Mouse (Mus musculus) stomach, embryonic 14.5 days (tissue): Measurements from ENCODE around the gene Tsc2. TPM values are rescaled to one million over a fixed set of nuclear protein-coding genes. Genes with fewer than 3 reads are reported as not detected.

Experiments used
- ATAC-seq: fragments of 200-750 bp; cut with Nextera tagmentation; 2 replicates; pipeline ENCODE4 v1.8.0; 2017; ENCODE audit warnings: low read depth, moderate TSS enrichment; ENCODE audit not compliant: insufficient number of reproducible peaks, insufficient read depth, low FRiP score
- H3K27ac ChIP-seq: fragments of 300-500 bp; sonication (generic); 2 replicates; pipeline ENCODE4 v1.5.1; 2014; ENCODE audit warnings: mild to moderate bottlenecking, low read length, moderate library complexity, mixed read lengths
- H3K27me3 ChIP-seq: fragments of 300-500 bp; sonication (generic); 2 replicates; pipeline ENCODE4 v1.6.1; 2014; ENCODE audit warnings: low read length, control low read depth, mixed read lengths; ENCODE audit not compliant: control insufficient read depth, insufficient read depth
- H3K36me3 ChIP-seq: fragments of 300-500 bp; sonication (generic); 2 replicates; pipeline ENCODE4 v1.6.1; 2014; ENCODE audit warnings: mild to moderate bottlenecking, control low read depth, low read length, moderate library complexity, mixed read lengths; ENCODE audit not compliant: control insufficient read depth, insufficient read depth
- H3K4me1 ChIP-seq: fragments of 300-500 bp; sonication (generic); 2 replicates; pipeline ENCODE4 v1.6.1; 2014; ENCODE audit warnings: low read length, control low read depth, mixed read lengths; ENCODE audit not compliant: control insufficient read depth, insufficient read depth
- H3K4me2 ChIP-seq: fragments of 300-500 bp; sonication (generic); replicated peaks from 2 replicates; pipeline ENCODE4 v1.6.1; 2014; ENCODE audit warnings: low read depth, low read length, control low read depth
- H3K4me3 ChIP-seq: fragments of 300-500 bp; sonication (generic); 2 replicates; pipeline ENCODE4 v1.5.1; 2014; ENCODE audit warnings: low read depth, low read length, control low read depth
- H3K9ac ChIP-seq: fragments of 300-500 bp; sonication (generic); replicated peaks from 2 replicates; pipeline ENCODE4 v1.6.1; 2014; ENCODE audit warnings: low read depth, mild to moderate bottlenecking, control low read depth, low read length, moderate library complexity, mixed read lengths
- H3K9me3 ChIP-seq: fragments of 300-500 bp; sonication (generic); 2 replicates; pipeline ENCODE4 v1.6.1; 2016; ENCODE audit warnings: low read depth, low read length, control low read depth; ENCODE audit not compliant: control insufficient read depth
- WGBS: fragments of 180-500 bp; shearing (Covaris S2); extraction: QIAGEN DNeasy Blood & Tissue Kit; methylation state at CpG from one replicate; pipeline ENCODE4 v1.1.7; 2014; 5-methylcytosine and 5-hydroxymethylcytosine counted together
- polyA plus RNA-seq: library from polyadenylated mRNA; unstranded; fragments of >200 nt; fragmentation: Nextera tagmentation; extraction: Ambion mirVana; gene quantifications from 2 replicates; pipeline ENCODE4 v1.2.1, GENCODE M21; 2014

Gene Tsc2
- polyA plus RNA-seq, 1 experiment from 2014 or later = 57.7 TPM

- Histone ChIP-seq H3K4me2 (no peak overlapping the region), H3K4me1 (no peaks in the 10 kb centered on the region), H3K27me3 (no peaks in the 10 kb centered on the region), H3K9me3 (no peaks in the 10 kb centered on the region), H3K27ac (no peak overlapping the region), H3K36me3 (peaks cover 78% of the 10 kb centered on the region), H3K9ac (no peak overlapping the region), H3K4me3 (no peak overlapping the region)
- no peak for ATAC-seq
- WGBS = 84% methylated on average over 14 of the region's 14 CpGs
Observed at GRCm38 (mm10) chr17:24617561-24618194, 14.8 kb downstream of the Tsc2 start.

DNA sequence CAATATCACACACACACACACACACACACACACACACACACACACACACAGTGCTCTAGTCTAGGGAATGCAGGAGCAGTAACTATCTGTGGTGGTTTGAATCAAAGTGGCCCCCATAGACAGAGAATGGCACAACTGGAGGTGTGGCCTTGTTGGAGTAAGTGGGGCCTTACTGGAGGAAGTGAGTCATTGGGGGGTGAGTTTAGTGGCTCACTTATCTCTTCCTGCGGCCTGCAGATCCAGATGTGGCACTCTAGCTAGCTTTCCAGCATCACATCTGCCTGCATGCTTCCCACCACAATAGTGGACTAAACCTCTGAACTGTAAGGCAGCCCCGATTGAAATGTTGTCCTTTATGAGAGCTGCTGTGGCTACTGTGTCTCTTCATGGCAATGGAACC, 21.7 kb downstream of the Tsc2 start:
- no peaks in the 10 kb centered on the region for H3K27me3 ChIP-seq
- no peaks in the 10 kb centered on the region for H3K9me3 ChIP-seq
- H3K36me3 ChIP-seq = peaks cover 54% of the 10 kb centered on the region
- H3K27ac ChIP-seq = no peak overlapping the region
- no peak for ATAC-seq
- no peak overlapping the region for H3K9ac ChIP-seq
- H3K4me2 ChIP-seq = no peak overlapping the region
- no peak overlapping the region for H3K4me3 ChIP-seq
- 77% methylated on average over 2 of the region's 2 CpGs for WGBS
- no peaks in the 10 kb centered on the region for H3K4me1 ChIP-seq

DNA sequence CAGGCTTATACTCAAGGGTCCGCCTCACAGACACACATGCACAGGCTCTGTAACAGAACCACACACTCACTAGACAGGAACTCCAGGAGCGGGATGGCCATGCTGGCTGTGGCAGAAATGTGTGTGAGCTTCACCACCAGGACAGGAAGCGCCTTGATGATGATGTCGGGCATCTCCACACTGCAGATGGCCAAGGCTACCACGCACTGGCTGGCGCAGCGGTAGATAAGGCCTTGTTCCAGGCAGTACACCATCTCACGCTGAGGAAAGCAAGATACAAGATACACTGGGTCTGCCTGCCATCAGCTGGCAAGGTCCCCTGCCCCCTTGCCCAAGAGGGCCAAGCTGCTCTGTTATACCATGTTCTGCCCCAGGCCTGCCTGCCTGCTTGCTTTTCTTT, 23.6 kb downstream of the Tsc2 start:
- WGBS = 89% methylated on average over 8 of the region's 8 CpGs
- Histone ChIP-seq H3K4me2 (no peak overlapping the region), H3K9me3 (no peaks in the 10 kb centered on the region), H3K36me3 (peaks cover 44% of the 10 kb centered on the region), H3K9ac (no peak overlapping the region), H3K27ac (no peak overlapping the region), H3K4me3 (no peak overlapping the region), H3K27me3 (no peaks in the 10 kb centered on the region), H3K4me1 (no peaks in the 10 kb centered on the region)
- no peak for ATAC-seq

GRCm38 (mm10) chr17:24608370-24608769, 24.1 kb downstream of the Tsc2 start:
- no peaks in the 10 kb centered on the region for H3K4me1 ChIP-seq
- H3K9ac ChIP-seq = no peak overlapping the region
- H3K27me3 ChIP-seq = no peaks in the 10 kb centered on the region
- ATAC-seq = no peak
- H3K9me3 ChIP-seq = no peaks in the 10 kb centered on the region
- WGBS = 86% methylated on average over 4 of the region's 4 CpGs
- peaks cover 39% of the 10 kb centered on the region for H3K36me3 ChIP-seq
- H3K27ac ChIP-seq = no peak overlapping the region
- H3K4me3 ChIP-seq = no peak overlapping the region
- no peak overlapping the region for H3K4me2 ChIP-seq

DNA sequence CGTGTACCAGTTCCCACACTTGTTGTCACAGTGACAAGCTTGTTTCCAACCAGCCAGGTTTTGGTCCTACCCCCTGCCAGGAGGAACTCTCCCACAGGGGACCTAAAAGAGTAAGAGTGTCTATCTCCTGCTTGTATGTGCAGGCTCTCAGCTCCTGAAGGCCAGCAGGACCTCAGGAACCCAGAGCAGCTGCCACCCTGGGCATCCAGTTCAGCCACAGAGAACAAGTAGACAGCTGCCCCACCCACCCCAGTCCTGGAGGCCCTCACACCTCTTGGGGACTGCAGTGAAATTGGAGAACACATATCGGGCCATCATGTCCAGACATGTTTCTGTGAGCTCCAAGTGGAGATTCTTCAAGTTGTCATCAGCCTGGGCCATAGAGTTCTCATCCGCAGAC, 27.9 kb downstream of the Tsc2 start:
- H3K27ac ChIP-seq = no peak overlapping the region
- no peak for ATAC-seq
- no peak overlapping the region for H3K4me2 ChIP-seq
- 90% methylated on average over 3 of the region's 3 CpGs for WGBS
- no peak overlapping the region for H3K4me3 ChIP-seq
- no peaks in the 10 kb centered on the region for H3K9me3 ChIP-seq
- peaks cover 53% of the 10 kb centered on the region for H3K36me3 ChIP-seq
- H3K4me1 ChIP-seq = no peaks in the 10 kb centered on the region
- no peak overlapping the region for H3K9ac ChIP-seq
- H3K27me3 ChIP-seq = no peaks in the 10 kb centered on the region

GRCm38 (mm10) chr17:24603961-24604360, 28.5 kb downstream of the Tsc2 start:
- no peak overlapping the region for H3K9ac ChIP-seq
- WGBS = 88% methylated on average over 8 of the region's 8 CpGs
- ATAC-seq = no peak
- no peaks in the 10 kb centered on the region for H3K9me3 ChIP-seq
- H3K27me3 ChIP-seq = no peaks in the 10 kb centered on the region
- no peak overlapping the region for H3K27ac ChIP-seq
- H3K4me3 ChIP-seq = no peak overlapping the region
- H3K4me2 ChIP-seq = no peak overlapping the region
- H3K4me1 ChIP-seq = no peaks in the 10 kb centered on the region
- peaks cover 55% of the 10 kb centered on the region for H3K36me3 ChIP-seq

DNA sequence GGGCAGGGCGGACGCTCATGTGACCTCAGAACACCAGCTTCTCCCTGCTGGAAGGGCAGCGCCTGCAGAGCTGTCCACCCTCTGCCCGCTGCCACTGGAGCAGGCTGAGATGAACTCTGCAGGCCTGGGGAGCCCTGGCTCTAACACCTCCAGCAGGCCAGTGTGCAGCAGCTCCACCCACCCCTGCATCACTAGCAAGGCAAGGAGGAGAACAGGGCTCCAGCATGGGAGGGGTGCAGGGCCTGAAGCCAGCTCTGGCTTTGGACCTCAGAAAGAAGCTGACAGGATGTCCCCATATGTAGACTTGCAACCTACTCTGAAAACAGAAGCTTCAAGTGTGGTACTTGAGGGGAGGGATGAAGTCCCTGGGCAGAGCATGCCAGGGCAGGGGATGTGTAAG, 31.9 kb downstream of the Tsc2 start:
- ATAC-seq = no peak
- H3K27ac ChIP-seq = no peak overlapping the region
- H3K9ac ChIP-seq = no peak overlapping the region
- H3K4me1 ChIP-seq = no peaks in the 10 kb centered on the region
- no peaks in the 10 kb centered on the region for H3K9me3 ChIP-seq
- no peak overlapping the region for H3K4me3 ChIP-seq
- 90% methylated on average over 4 of the region's 4 CpGs for WGBS
- H3K4me2 ChIP-seq = no peak overlapping the region
- peaks cover 55% of the 10 kb centered on the region for H3K36me3 ChIP-seq
- H3K27me3 ChIP-seq = no peaks in the 10 kb centered on the region

DNA sequence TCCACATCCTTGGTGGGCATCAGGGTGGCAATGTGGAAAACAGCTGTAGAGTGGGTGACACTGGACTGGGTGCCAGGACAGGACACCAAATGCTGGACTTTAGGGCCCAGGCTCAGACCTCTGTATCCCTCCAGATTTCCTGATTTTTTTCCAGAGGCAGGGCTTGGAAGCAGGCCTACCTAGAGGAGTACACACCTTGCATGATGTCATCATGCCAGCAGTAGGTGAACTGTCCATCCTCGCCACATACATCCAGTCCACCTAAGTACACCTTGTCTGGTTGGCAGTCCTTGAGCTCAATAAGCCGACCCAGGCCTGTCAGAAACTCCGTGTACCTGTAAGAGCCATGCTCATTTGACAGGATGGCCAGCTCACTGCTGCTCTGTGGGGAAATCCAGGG, 34.4 kb downstream of the Tsc2 start:
- Histone ChIP-seq H3K4me1 (no peaks in the 10 kb centered on the region), H3K27me3 (no peaks in the 10 kb centered on the region), H3K27ac (no peak overlapping the region), H3K4me3 (no peak overlapping the region), H3K9ac (no peak overlapping the region), H3K4me2 (no peak overlapping the region), H3K36me3 (peaks cover 69% of the 10 kb centered on the region), H3K9me3 (no peaks in the 10 kb centered on the region)
- WGBS = 86% methylated on average over 3 of the region's 3 CpGs
- ATAC-seq = no peak

DNA sequence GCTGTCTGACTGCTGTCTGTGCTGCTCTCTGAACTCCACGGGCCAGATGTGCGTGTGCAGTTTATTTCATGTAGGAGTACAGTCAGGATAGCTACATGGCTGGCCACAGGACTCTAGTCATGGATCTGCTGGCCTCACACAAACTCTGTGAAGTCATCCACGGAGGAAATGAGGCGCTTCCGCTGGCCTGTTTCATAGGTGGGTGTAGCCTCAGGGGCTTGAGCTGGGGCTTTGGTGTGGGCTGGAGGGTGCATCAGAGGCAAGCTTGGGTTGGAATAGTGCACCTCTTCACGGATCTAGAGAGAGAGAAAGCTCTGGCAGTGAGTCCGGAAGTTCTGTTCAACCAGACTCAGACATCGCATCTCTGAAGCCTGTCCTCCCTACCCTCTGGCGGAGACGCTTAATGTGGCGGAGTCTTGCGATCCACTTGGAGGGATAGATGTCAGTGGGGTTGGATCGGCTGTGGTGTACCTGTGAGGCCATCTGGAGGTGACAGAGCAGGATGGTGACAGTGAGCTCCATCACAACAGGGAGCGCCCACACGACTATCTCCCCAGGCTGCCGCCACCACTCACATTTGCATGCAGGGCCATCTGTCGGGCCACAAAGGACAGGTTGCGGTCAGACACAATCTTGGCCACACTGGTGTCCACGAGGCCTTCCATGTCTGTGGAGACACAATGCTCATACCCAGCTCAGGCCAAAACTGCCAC, 35.8 kb downstream of the Tsc2 start:
- Histone ChIP-seq H3K27ac (no peak overlapping the region), H3K36me3 (peaks cover 69% of the 10 kb centered on the region), H3K27me3 (no peaks in the 10 kb centered on the region), H3K4me3 (no peak overlapping the region), H3K9ac (no peak overlapping the region), H3K4me1 (no peaks in the 10 kb centered on the region), H3K4me2 (no peak overlapping the region), H3K9me3 (no peaks in the 10 kb centered on the region)
- WGBS = 90% methylated on average over 19 of the region's 19 CpGs
- no peak for ATAC-seq
